Mouse (Mus musculus): Measurements from ENCODE around the gene Pik3r2.
A peak's percentile ranks its signal among the peaks of the same experiment; 100 is the strongest.

The Pik3r2 gene

GRCm38 (mm10) chr8:70742981-70743655, 33.4 kb downstream of the Pik3r2 start:
- DNase-seq (ENCODE audit: low read depth, low spot score): no peak

DNA sequence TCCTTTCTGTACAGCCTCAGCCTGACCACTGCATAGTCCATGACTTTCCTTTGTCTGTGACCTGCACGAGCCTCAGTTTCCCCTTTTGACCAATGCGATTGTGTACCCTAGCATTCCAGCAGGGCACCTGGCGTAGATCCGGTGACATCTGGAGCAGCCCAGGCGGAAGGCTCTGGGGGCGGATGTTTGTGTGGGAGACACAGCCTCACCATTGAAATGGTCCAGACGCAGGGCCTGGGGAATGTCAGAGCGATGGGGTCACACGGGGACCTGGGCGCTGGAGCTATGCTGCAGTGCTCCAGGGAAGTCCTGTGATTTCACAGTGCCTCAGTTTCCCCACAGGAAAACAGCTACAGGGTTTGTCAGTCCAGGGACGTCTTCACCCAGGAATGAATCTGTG, 34.3 kb downstream of the Pik3r2 start:
- DNase-seq (ENCODE audit: low read depth, low spot score): no peak

DNA sequence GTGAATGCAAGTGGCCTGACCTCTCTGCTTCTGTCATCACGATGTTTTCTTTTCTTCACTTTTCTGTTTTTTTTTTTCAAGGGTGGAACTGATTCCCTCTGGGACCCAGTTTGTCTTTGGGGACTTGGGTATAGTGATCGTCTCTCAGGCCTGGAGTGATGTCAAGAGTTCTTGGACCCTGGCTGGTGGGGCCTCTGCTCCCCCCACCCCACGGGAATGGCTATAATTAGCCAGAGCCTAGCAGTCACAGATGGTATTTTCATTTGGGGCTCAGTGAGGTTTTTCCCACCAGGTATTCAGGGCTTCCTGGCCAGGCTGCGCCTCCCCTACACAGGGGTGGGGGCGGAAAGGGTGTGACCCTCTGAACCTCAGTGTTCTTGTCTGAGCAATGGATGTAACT, 34.9 kb downstream of the Pik3r2 start:
- DNase-seq (ENCODE audit: low read depth, low spot score): no peak

DNA sequence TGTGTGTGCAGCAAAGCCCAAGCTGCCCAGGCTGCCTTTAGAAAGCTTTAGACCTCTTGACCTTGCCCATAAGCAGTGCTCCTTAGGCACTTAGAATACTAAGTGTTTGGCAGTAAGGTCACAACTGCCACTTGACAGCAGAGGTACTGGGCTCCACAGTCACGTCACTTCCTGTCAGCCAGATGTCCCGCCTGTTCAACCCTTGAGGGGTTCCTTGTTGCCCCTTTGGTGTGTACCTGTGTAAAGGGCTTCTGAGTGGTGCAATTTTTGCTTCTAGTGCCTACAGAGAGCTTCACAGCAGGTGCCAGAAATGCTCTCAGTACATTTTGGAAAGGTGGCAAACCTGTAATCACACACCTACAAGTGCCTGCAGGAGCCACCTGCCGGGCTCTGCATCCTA, 38.3 kb downstream of the Pik3r2 start:
- no peak for DNase-seq (ENCODE audit: low read depth, low spot score)

DNA sequence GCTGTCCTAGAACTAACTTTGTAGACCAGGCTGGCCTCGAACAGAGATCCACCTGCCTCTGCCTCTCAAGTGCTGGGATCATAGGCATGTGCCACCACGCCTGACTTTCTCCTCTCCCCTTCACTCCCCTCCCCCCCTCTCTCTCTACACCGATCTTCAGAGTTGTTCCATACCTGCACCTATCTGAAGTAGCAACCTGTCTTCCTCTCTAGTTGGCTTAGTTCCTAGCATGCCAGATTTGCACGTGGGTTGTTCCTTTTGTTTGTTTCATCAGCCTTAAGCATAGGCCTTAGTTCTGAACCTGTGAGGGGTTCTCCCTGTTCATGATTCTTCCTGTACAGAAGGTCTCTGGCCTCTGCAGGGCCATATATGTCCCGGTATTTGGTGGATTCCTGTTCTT, 38.8 kb downstream of the Pik3r2 start:
- DNase-seq (ENCODE audit: low read depth, low spot score): no peak

DNA sequence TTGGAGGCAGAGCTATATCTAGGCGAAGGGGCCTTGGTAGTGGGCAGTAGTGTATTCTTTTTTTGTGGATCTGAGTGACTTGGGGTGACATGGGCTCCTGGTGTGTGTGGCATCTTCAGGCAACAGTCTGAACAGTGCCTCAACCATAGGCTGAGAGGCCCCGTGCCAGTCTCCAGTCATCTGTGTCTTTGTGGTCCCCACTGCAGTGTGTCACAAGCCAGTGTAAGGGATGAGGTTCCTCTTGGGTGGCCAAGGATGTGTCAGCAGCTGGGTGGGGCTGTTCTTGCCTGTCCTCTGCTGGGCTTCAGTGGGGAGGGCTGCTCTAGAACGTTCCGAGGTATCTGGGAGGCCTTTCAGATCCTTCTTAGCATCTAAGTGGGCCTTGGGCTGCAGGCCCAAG, 45.6 kb downstream of the Pik3r2 start:
- no peak for DNase-seq (ENCODE audit: low read depth, low spot score)

DNA sequence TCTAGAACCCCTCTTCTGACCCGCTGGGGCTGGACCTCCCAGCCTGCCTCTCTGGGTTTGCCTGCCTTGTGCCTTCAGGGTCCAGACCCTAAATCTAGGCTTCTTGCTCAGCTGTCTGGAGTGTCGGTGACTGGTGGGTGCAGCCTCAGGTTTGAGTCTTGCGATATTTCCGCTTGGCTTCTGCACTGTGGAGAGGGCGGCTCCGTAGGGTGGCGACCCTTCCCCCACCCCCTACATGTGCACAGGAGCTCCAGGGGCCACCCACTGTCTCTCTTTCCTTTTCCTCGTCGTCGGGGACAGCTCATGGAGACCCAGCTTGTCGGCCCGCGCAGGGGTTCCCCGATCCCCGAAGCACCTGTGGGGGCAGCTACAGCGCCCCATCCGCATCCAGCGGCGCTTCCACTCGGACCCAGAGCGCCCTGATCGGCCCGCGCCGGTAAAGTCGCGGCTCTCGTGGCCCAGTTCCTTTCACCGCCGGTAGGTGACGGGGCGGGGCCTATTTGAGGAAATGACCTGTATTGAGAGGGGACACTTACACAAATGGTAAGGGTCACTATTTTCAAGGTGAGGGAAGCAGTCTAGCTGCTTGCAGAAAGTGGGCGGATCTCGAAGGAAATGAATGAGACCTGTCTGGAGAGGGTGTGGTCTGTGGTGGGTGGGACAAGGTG, 46.6 kb downstream of the Pik3r2 start:
- DNase-seq (ENCODE audit: low read depth, low spot score): peak; percentile 94

DNA sequence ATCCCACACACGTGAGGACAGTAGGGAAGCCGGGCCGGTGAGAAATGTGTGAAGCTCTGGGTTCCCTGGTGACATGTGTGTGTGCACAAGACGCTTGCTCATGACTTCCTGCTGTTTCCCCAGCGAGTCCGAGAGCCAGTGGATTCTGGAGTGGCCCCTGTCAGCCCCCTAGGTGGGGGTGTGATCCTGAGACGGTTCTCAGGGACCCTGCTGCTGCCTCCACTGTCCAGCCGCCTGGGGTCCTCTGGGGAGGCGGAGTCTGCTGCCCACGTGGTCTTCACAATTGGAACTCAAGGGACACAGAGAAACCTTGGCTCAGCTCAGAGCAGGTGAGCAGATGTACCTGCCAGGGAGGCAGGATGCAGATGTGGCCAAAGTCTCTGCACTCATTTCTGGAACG, 49.8 kb downstream of the Pik3r2 start:
- no peak for DNase-seq (ENCODE audit: low read depth, low spot score)

DNA sequence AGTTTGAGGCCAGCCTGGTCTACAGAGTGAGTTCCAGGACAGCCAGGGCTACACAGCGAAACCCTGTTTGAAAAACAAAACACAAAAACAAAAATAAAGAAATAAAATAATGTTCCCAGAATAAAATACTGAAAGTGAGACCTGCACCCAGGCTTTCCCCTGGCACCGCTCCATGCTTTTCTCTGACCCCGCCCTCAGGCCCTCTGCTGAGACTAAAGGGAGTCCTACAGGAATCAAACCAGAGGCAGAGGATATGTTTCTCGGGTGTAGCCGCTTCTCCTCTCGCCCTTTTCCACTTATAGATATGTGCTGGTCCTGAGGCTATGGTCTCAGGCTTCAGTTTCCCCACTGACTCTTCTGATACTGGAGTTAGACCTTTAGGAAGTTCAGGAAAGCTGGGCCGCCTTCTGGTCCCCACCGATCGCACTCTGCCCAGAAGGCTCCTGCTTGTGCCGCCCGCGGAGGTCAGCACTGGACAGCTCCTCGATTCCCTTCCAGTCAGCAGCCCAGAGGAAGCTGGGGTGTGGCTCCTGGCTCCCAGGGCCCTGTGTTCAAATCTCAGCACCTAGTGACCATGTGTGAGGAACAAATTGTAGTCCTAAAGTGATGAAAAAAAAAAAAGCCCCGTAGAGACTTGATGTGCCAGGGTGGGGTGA, 50.6 kb downstream of the Pik3r2 start:
- DNase-seq (ENCODE audit: low read depth, low spot score): peak; percentile 50

DNA sequence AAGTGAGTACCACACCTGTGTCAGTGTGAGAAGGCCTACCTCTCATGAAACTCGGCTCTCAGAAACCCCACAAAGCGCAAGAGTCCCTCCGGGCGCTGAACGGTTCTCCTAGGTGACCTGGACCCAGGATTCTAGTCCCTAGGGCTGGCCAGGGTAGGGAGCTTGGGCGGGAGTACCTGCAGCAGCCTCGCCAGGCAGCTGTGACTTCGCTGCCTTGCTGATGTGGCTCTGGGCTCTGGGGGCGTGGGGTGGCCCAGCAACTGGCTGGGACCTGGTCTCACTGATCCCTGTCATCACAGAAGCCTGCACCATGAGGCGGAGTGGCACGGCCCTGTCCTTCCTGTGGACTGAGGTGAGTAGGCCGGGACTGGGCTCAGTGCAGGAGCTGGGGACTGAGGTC, 52.3 kb downstream of the Pik3r2 start:
- no peak for DNase-seq (ENCODE audit: low read depth, low spot score)

GRCm38 (mm10) chr8:70723486-70724210, 52.9 kb downstream of the Pik3r2 start, which contains the start of gene Pde4c:
Gene Pde4c, plus strand, starts transcription at chr8:70723720.
- DNase-seq (ENCODE audit: low read depth, low spot score): no peak

GRCm38 (mm10) chr8:70721601-70722000, 54.9 kb downstream of the Pik3r2 start:
- DNase-seq (ENCODE audit: low read depth, low spot score): no peak

DNA sequence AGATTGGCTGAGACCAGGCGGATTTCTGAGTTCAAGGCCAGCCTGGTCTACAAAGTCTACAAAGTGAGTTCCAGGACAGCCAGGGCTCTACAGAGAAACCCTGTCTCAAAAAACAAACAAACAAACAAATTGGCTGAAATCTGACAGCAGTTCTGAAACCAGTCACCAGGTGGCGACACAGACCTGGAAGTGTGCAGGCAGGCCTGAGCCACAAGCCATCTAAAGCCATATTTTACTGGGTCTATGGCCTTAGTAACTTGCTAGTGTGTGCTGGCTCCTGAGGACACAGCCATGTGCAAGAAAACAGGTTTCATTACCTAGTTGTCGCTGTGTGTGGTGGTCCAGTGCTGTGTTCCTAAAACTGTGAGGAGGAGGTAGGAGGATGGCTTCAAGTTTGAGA, 55.8 kb downstream of the Pik3r2 start:
- peak; percentile 88 for DNase-seq (ENCODE audit: low read depth, low spot score)

DNA sequence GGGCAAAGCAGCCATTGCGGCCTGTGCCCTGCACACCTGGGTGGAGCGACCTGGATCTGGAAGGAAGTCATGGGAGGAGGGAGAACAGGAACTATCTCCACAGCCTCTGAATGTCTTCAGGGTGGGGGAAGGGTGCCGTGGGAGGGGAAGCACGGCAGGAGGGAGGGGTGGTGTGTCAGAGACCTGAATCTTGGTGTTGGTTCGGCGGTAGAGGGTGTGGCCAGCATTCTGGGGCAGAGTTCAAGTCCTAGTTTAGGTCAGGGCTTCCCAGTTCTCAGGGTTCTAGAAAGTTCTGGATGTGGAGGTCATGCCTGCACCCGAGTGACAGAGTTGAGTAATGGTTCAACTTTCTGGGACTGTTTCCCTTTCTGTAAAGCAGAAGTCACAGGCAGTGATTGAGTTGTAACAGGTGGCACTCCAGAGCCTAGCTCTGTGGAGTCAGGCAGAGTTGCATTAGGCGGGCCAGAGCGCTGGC, 56.7 kb downstream of the Pik3r2 start:
- DNase-seq (ENCODE audit: low read depth, low spot score): peak; percentile 65

GRCm38 (mm10) chr8:70718297-70718696, 58.2 kb downstream of the Pik3r2 start, which contains the start of gene Gm3336:
Gene Gm3336, plus strand, starts transcription at chr8:70718543.
- peak; percentile 77 for DNase-seq (ENCODE audit: low read depth, low spot score)

All from ES-CJ7 (cell line).